Mouse (Mus musculus) central nervous system, embryonic 18 days (tissue): ENCODE data around the gene Slamf6. TPM values are rescaled to one million over a fixed set of nuclear protein-coding genes. Genes with fewer than 3 reads are reported as not detected.

ENCODE experiments used
- polyA plus RNA-seq: library from polyadenylated mRNA; depleted of rRNA; stranded (reverse); fragments of >200 nt; gene quantifications from 2 replicates; pipeline ENCODE4 v1.2.3, GENCODE M21; 2012; rRNA removed

Gene Slamf6
- polyA plus RNA-seq = 0.01 TPM in 1 of 2 replicates, not detected in the other

GRCm38 (mm10) chr1:171917305-171918039 lies at the start of gene Slamf6:
Slamf6 (plus strand) TSS chr1:171917515.

GRCm38 (mm10) chr1:171895364-171895763 lies 22.0 kb upstream of the Slamf6 start, which contains the start of gene Gm10521:
Gm10521 (plus strand) TSS chr1:171895664.

Other genes with a start within 250 kb of the Slamf6 start
- 0.56 and 0.84 TPM in 2 replicates for gene Cd48, start 235.5 kb upstream of the Slamf6 start, polyA plus RNA-seq
- gene Slamf1, start 150.4 kb upstream of the Slamf6 start, polyA plus RNA-seq = 0.10 and 0.20 TPM in 2 replicates
- gene Cd84, start 77.8 kb upstream of the Slamf6 start, polyA plus RNA-seq = 0.70 and 0.84 TPM in 2 replicates
- gene Gm10521, start 21.9 kb upstream of the Slamf6 start, polyA plus RNA-seq = 0.03 and 0.05 TPM in 2 replicates
- gene Vangl2, start 110.9 kb downstream of the Slamf6 start, polyA plus RNA-seq = 38.5 and 45.1 TPM in 2 replicates
- 1.7 and 3.4 TPM in 2 replicates for gene Nhlh1, start 140.1 kb downstream of the Slamf6 start, polyA plus RNA-seq
- 96.4 and 100 TPM in 2 replicates for gene Copa, start 165.0 kb downstream of the Slamf6 start, polyA plus RNA-seq
- gene Ncstn, start 165.3 kb downstream of the Slamf6 start, polyA plus RNA-seq = 100 and 107 TPM in 2 replicates
- gene Pex19, start 209.2 kb downstream of the Slamf6 start, polyA plus RNA-seq = 92.1 and 95.3 TPM in 2 replicates
- 66.5 and 69.7 TPM in 2 replicates for gene Dcaf8, start 230.6 kb downstream of the Slamf6 start, polyA plus RNA-seq